Mouse (Mus musculus): ENCODE results near the gene Coa7.

DNA sequence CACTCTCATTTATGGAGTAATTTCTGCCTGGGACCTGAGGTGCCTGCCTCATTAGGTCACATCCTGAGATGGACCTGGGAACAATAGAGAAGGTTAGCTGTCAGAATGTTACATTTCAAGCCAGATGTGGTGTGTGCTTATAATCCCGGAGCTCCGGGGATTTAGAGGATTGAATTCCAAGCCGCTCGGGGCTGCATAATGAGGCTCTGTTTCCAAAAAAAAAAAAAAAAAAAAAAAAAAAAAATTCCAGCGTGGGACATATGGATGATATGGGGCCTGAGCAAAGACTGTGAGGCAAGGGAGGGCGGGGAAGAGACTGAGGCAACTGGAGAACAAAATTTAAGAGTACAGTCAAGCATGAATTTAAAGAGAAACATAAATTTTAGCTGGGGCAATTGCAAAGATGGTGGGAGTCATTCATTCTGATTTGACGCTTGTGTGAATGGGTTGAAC lies 16.7 kb downstream of the Coa7 start:
- TF ChIP-seq CTCF (IDR thresholded peaks at IDR 0.05; ENCODE audit: low read depth) (no peak), EP300 (IDR thresholded peaks at IDR 0.05; ENCODE audit: low read depth) (no peak)
